Comparison of ENCODE assay signal across 7 mouse cellular contexts in genomic region chr14:31433851-31434360, GRCm38 (mm10). TPM values are rescaled to one million over a fixed set of nuclear protein-coding genes. Genes with fewer than 3 reads are reported as not detected.
DNase-seq lines count a peak whose midpoint lies in the region; ATAC-seq and TF ChIP-seq lines count a peak whose summit lies in the region.

No protein-coding gene starts in this region.

- H3K27me3 ChIP-seq in CH12.LX (replicated peaks): no peaks in the 10 kb centered on the region
- H3K27me3 ChIP-seq in hindbrain, embryonic 10.5 days (ENCODE audit: insufficient read depth, poor library complexity, severe bottlenecking): peaks cover 24% of the 10 kb centered on the region; the same call in 1 of the 2 replicates
- no peaks in the 10 kb centered on the region for H3K27me3 ChIP-seq in limb, embryonic 12.5 days
- no peaks in the 10 kb centered on the region for H3K27me3 ChIP-seq in neural tube, embryonic 11.5 days (ENCODE audit: control insufficient read depth, insufficient read depth, low read length)

- 0 out of 2 replicates have a peak, but pooled peaks have one; percentile 39 for ATAC-seq in limb, embryonic 12.5 days (ENCODE audit: insufficient number of reproducible peaks, insufficient read depth, low FRiP score, low TSS enrichment, low read depth)
- no peak for ATAC-seq in neural tube, embryonic 11.5 days (ENCODE audit: insufficient read depth, low FRiP score, low TSS enrichment)

- no peak for TF ChIP-seq CTCF in CH12.LX (conservative IDR thresholded peaks at IDR 0.05 in 1 of 2, IDR thresholded peaks at IDR 0.05 in 1 of 2; ENCODE audit: low read depth in 2 of 2, low read length in 2 of 2)

- peaks cover 12 to 50% of the 10 kb centered on the region in 2 experiments for H3K36me3 ChIP-seq in CH12.LX (replicated peaks in 1 of 2; ENCODE audit: control insufficient read depth in 1 of 2, insufficient read depth in 1 of 2, low read length in 1 of 2)
- H3K36me3 ChIP-seq in hindbrain, embryonic 10.5 days: no peaks in the 10 kb centered on the region
- H3K36me3 ChIP-seq in limb, embryonic 12.5 days: peaks cover 29% of the 10 kb centered on the region
- no peaks in the 10 kb centered on the region for H3K36me3 ChIP-seq in neural tube, embryonic 11.5 days (ENCODE audit: control insufficient read depth, insufficient read depth, low read length)

- no peak for TF ChIP-seq RAD21 in CH12.LX (IDR thresholded peaks at IDR 0.05; ENCODE audit: low read depth, low read length)

- peak overlapping the region; percentile 88 for H3K4me2 ChIP-seq in CH12.LX (ENCODE audit: insufficient read depth, low read depth, poor library complexity, severe bottlenecking)
- H3K4me2 ChIP-seq in limb, embryonic 12.5 days: peak overlapping the region; percentile 94
- H3K4me2 ChIP-seq in neural tube, embryonic 11.5 days (ENCODE audit: low read depth): peak overlapping the region; percentile 98

- H3K4me1 ChIP-seq in CH12.LX (ENCODE audit: control insufficient read depth in 1 of 2, insufficient read depth in 2 of 2): peaks cover 9 to 54% of the 10 kb centered on the region in 2 experiments
- peaks cover 23% of the 10 kb centered on the region for H3K4me1 ChIP-seq in brown adipose tissue, adult 24 weeks (ENCODE audit: control insufficient read depth, insufficient read depth, insufficient read length, low read length)
- peaks cover 41% of the 10 kb centered on the region for H3K4me1 ChIP-seq in hindbrain, embryonic 10.5 days (replicated peaks)
- peaks cover 42% of the 10 kb centered on the region for H3K4me1 ChIP-seq in limb, embryonic 12.5 days (replicated peaks)
- H3K4me1 ChIP-seq in neural tube, embryonic 11.5 days (ENCODE audit: control insufficient read depth, insufficient read depth, low read length): peaks cover 16% of the 10 kb centered on the region; the same call in 1 of the 2 replicates

- 12% methylated on average over 7 of the region's 7 CpGs for WGBS in hindbrain, embryonic 10.5 days
- 8% methylated on average over 7 of the region's 7 CpGs for WGBS in limb, embryonic 12.5 days
- WGBS in neural tube, embryonic 11.5 days: 6% methylated on average over 7 of the region's 7 CpGs

- in situ Hi-C loops in CH12.LX (cut with MboI; ENCODE audit: low pct_ligation_motif_present, low pct_unique_long_range_greater_than_20kb, low sequenced_read_pairs): no loop called here

- no peak for TF ChIP-seq EP300 in CH12.LX (IDR thresholded peaks at IDR 0.05; ENCODE audit: low read length)

- H3K27ac ChIP-seq in CH12.LX (ENCODE audit: insufficient read depth, low read depth): peak overlapping the region; percentile 55; the same call in 1 of the 2 replicates
- peak overlapping the region; percentile 92 for H3K27ac ChIP-seq in brown adipose tissue, adult 24 weeks (replicated peaks; ENCODE audit: low read depth, low read length)
- H3K27ac ChIP-seq in hindbrain, embryonic 10.5 days: no peak overlapping the region
- peak overlapping the region; percentile 88 for H3K27ac ChIP-seq in limb, embryonic 12.5 days
- no peak overlapping the region for H3K27ac ChIP-seq in neural tube, embryonic 11.5 days (ENCODE audit: low read depth, low read length)

- H3K79me2 ChIP-seq in CH12.LX (replicated peaks; ENCODE audit: control insufficient read depth, extremely low read depth, insufficient read depth, poor library complexity, severe bottlenecking): peaks cover 65% of the 10 kb centered on the region

- H3K9me3 ChIP-seq in CH12.LX (replicated peaks; ENCODE audit: low read length): peaks cover 2% of the 10 kb centered on the region
- H3K9me3 ChIP-seq in hindbrain, embryonic 10.5 days: no peaks in the 10 kb centered on the region
- no peaks in the 10 kb centered on the region for H3K9me3 ChIP-seq in limb, embryonic 12.5 days
- H3K9me3 ChIP-seq in neural tube, embryonic 11.5 days (ENCODE audit: control insufficient read depth, low read length): no peaks in the 10 kb centered on the region

- DNase-seq in CH12.LX (ENCODE audit: extremely low read depth): no peak
- peak; percentile 68 for DNase-seq in hindbrain, embryonic 10.5 days (ENCODE audit: low spot score)
- no peak for DNase-seq in neural tube, embryonic 11.5 days (ENCODE audit: low spot score)
- no peak for DNase-seq in right cerebral cortex, postnatal 4 days
- no peak for DNase-seq in ovary, postnatal 10 days (ENCODE audit: low spot score)

- no peak for TF ChIP-seq POLR2A in CH12.LX (IDR thresholded peaks at IDR 0.05; ENCODE audit: low read depth, low read length)

- peak overlapping the region; percentile 51 to 98 (median 88) for H3K4me3 ChIP-seq in CH12.LX (replicated peaks in 1 of 3; ENCODE audit: low read depth in 2 of 3, low read length in 2 of 3, poor library complexity in 1 of 3)
- peak overlapping the region; percentile 34 for H3K4me3 ChIP-seq in brown adipose tissue, adult 24 weeks (ENCODE audit: insufficient read depth, low read depth, low read length)
- no peak overlapping the region for H3K4me3 ChIP-seq in hindbrain, embryonic 10.5 days
- peak overlapping the region; percentile 64 for H3K4me3 ChIP-seq in limb, embryonic 12.5 days (replicated peaks)
- H3K4me3 ChIP-seq in neural tube, embryonic 11.5 days (ENCODE audit: low read depth, low read length): no peak overlapping the region

- dilution Hi-C loops in CH12.LX (cut with MboI; ENCODE audit: extremely low pct_ligation_motif_present, extremely low pct_unique_long_range_greater_than_20kb, low sequenced_read_pairs): no loop called here

- peak overlapping the region; percentile 65 for H3K9ac ChIP-seq in CH12.LX (ENCODE audit: insufficient read depth, low read depth)
- H3K9ac ChIP-seq in limb, embryonic 12.5 days (replicated peaks): 0 out of 2 replicates have a peak overlapping the region, but pooled peaks have one; percentile 18
- no peak overlapping the region for H3K9ac ChIP-seq in neural tube, embryonic 11.5 days (ENCODE audit: low read length)

TF ChIP-seq in CH12.LX, 34 proteins besides CTCF, POLR2A, EP300 and RAD21:
- TF ChIP-seq ZNF384 (IDR thresholded peaks at IDR 0.05; ENCODE audit: low read depth, low read length) (no peak), MYC (IDR thresholded peaks at IDR 0.05; ENCODE audit: low read depth, low read length) (no peak), TBP (conservative IDR thresholded peaks at IDR 0.05; ENCODE audit: low read depth, low read length) (no peak), ELF1 (IDR thresholded peaks at IDR 0.05; ENCODE audit: low read depth, low read length) (no peak), RCOR1 (conservative IDR thresholded peaks at IDR 0.05; ENCODE audit: low read depth, low read length) (no peak)

RNA-seq across cellular contexts. Expression of gene Sh3bp5, which starts 2.0 kb away (rescaled TPM):
- total RNA-seq in CH12.LX (2012; rRNA removed): 50.2 and 64.6 TPM in 2 replicates
- 53.0 and 57.4 TPM in 2 replicates for total RNA-seq in CH12.LX (2014; rRNA removed)
- 158 and 164 TPM in 2 replicates for polyA plus RNA-seq in CH12.LX (2012; ENCODE audit: insufficient read length, low read depth)
- 65.9 and 67.5 TPM in 2 replicates for polyA plus RNA-seq in brown adipose tissue, adult 24 weeks (2012; ENCODE audit: insufficient read depth, insufficient read length, missing spikeins)
- polyA plus RNA-seq in hindbrain, embryonic 10.5 days (2016; fragmentation: Nextera tagmentation; extraction: Ambion mirVana): 19.3 and 23.7 TPM in 2 replicates
- 41.9 and 47.4 TPM in 2 replicates for polyA plus RNA-seq in limb, embryonic 12.5 days (2016; fragmentation: Nextera tagmentation; extraction: Ambion mirVana)
- polyA plus RNA-seq in neural tube, embryonic 11.5 days (2014; fragmentation: Nextera tagmentation; extraction: Ambion mirVana): 17.2 and 20.1 TPM in 2 replicates

Comparison
In these comparisons a context has a peak if more than half of its experiments do, and no peak if none do; other contexts are left out.
1. H3K27ac ChIP-seq: peak in CH12.LX (single experiment), brown adipose tissue, adult 24 weeks (single experiment) and limb, embryonic 12.5 days (single experiment); none in hindbrain, embryonic 10.5 days (single experiment) and neural tube, embryonic 11.5 days (single experiment).
2. H3K4me3 ChIP-seq: peak in CH12.LX (3 of 3), brown adipose tissue, adult 24 weeks (single experiment) and limb, embryonic 12.5 days (single experiment); none in hindbrain, embryonic 10.5 days (single experiment) and neural tube, embryonic 11.5 days (single experiment).
3. Peak in every context shown above with its lines, with median percentiles within 50 percentile points of each other: H3K4me2 ChIP-seq.